Mouse (Mus musculus) lung, postnatal 0 days (tissue): ENCODE data around the gene Dhh. TPM values are rescaled to one million over a fixed set of nuclear protein-coding genes. Genes with fewer than 3 reads are reported as not detected.

Source experiments
- ATAC-seq: fragments of 200-750 bp; cut with Nextera tagmentation; 2 replicates; pipeline ENCODE4 v1.8.0; 2017; ENCODE audit warnings: moderate library complexity
- DNase-seq: peaks from one replicate; pipeline ENCODE4 v3.0.0-alpha.2; 2016; ENCODE audit warnings: low spot score
- H3K27ac ChIP-seq: fragments of 300-500 bp; sonication (generic); 2 replicates; pipeline ENCODE4 v1.5.1; 2014; ENCODE audit warnings: antibody characterized with exemption, mild to moderate bottlenecking, low read length, mixed read lengths
- H3K27me3 ChIP-seq: fragments of 300-500 bp; sonication (generic); replicated peaks from 2 replicates; pipeline ENCODE4 v1.6.1; 2014; ENCODE audit warnings: low read length, mixed read lengths; ENCODE audit not compliant: insufficient read depth
- H3K36me3 ChIP-seq: fragments of 300-500 bp; sonication (generic); 2 replicates; pipeline ENCODE4 v1.6.1; 2014; ENCODE audit warnings: low read length, mixed read lengths; ENCODE audit not compliant: insufficient read depth
- H3K4me1 ChIP-seq: fragments of 300-500 bp; sonication (generic); 2 replicates; pipeline ENCODE4 v1.6.1; 2014; ENCODE audit warnings: antibody characterized with exemption, low read depth, low read length, mixed read lengths; ENCODE audit not compliant: insufficient read depth
- H3K4me2 ChIP-seq: fragments of 300-500 bp; sonication (generic); replicated peaks from 2 replicates; pipeline ENCODE4 v1.6.1; 2014; ENCODE audit warnings: low read depth, mild to moderate bottlenecking, low read length, moderate library complexity, mixed read lengths
- H3K4me3 ChIP-seq: fragments of 300-500 bp; sonication (generic); 2 replicates; pipeline ENCODE4 v1.5.1; 2014; ENCODE audit warnings: low read depth, low read length
- H3K9ac ChIP-seq: fragments of 300-500 bp; sonication (generic); replicated peaks from 2 replicates; pipeline ENCODE4 v1.6.1; 2014; ENCODE audit warnings: low read depth, mild to moderate bottlenecking
- H3K9me3 ChIP-seq: fragments of 300-500 bp; sonication (generic); 2 replicates; pipeline ENCODE4 v1.6.1; 2016; ENCODE audit warnings: low read length, mixed read lengths
- CTCF ChIP-seq: IDR thresholded peaks from 2 replicates; pipeline ENCODE4 v1.5.1; 2016; ENCODE audit warnings: antibody characterized with exemption, mild to moderate bottlenecking
- EP300 ChIP-seq: IDR thresholded peaks from 2 replicates; pipeline ENCODE4 v1.6.1; 2016; ENCODE audit warnings: antibody characterized with exemption, mild to moderate bottlenecking, control low read depth
- WGBS: fragments of 180-500 bp; shearing (Covaris S2); extraction: QIAGEN DNeasy Blood & Tissue Kit; methylation state at CpG from one replicate; pipeline ENCODE4 v1.1.7; 2014; 5-methylcytosine and 5-hydroxymethylcytosine counted together
- polyA plus RNA-seq: library from polyadenylated mRNA; unstranded; fragments of >200 nt; fragmentation: Nextera tagmentation; extraction: Ambion mirVana; gene quantifications from 2 replicates; pipeline ENCODE4 v1.2.1, GENCODE M21; 2015

Gene Dhh
- polyA plus RNA-seq, 1 experiment from 2014 or later: 6.6 TPM

DNA sequence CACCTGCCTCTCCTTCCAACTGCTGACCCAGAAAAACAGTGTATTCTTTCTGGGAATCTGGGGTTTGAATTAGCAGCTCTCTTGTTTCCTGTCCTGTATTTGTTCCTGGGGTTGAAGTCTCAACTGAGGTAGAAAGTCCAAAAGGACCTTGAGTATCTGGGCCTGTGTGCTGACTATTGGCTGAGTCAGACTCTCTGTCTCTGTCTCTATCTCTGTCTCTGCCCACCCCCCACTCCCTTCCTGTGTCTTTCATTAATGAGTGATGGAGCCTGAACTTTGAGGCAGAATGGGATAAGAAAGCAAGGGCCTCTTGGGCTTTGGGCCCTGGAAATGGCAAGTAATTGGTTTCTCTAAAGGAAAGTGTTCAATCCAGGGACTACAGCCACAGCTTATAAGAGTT lies 14.7 kb downstream of the Dhh start:
- no peak overlapping the region for H3K9ac ChIP-seq
- H3K27me3 ChIP-seq: no peaks in the 10 kb centered on the region
- TF ChIP-seq EP300: no peak
- no peak for TF ChIP-seq CTCF
- DNase-seq (no peak), ATAC-seq (no peak)
- no peaks in the 10 kb centered on the region for H3K4me1 ChIP-seq
- no peaks in the 10 kb centered on the region for H3K9me3 ChIP-seq
- H3K4me3 ChIP-seq: no peak overlapping the region
- no peak overlapping the region for H3K4me2 ChIP-seq
- H3K36me3 ChIP-seq: no peaks in the 10 kb centered on the region
- no peak overlapping the region for H3K27ac ChIP-seq

DNA sequence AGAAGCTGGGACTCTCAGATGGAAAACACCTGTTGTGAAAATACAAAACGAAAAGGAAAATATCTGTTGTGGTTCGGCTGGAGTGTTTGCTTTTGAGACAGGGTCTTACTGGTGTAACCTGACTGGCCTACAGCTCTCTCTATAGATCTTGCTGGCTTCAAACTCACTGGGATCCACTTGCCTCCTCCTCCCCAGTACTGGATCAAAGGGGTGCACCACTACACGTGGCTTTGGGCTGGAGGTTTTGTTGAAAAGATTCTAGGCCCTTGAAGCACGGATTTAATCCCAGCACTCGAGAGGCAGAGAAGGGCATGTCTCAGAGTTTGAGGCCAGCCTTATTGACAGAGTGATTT lies 16.7 kb downstream of the Dhh start:
- H3K9me3 ChIP-seq: no peaks in the 10 kb centered on the region
- peak overlapping the region; percentile 81 for H3K4me2 ChIP-seq
- 12% methylated on average over 5 of the region's 5 CpGs for WGBS
- peak overlapping the region; percentile 15; the same call in 1 of the 2 replicates for H3K27ac ChIP-seq
- H3K4me3 ChIP-seq: peak overlapping the region; percentile 70; the same call in 1 of the 2 replicates
- no peak for ATAC-seq
- H3K9ac ChIP-seq: no peak overlapping the region
- DNase-seq: no peak
- no peaks in the 10 kb centered on the region for H3K4me1 ChIP-seq
- no peaks in the 10 kb centered on the region for H3K36me3 ChIP-seq
- no peaks in the 10 kb centered on the region for H3K27me3 ChIP-seq
- TF ChIP-seq EP300: no peak
- no peak for TF ChIP-seq CTCF

DNA sequence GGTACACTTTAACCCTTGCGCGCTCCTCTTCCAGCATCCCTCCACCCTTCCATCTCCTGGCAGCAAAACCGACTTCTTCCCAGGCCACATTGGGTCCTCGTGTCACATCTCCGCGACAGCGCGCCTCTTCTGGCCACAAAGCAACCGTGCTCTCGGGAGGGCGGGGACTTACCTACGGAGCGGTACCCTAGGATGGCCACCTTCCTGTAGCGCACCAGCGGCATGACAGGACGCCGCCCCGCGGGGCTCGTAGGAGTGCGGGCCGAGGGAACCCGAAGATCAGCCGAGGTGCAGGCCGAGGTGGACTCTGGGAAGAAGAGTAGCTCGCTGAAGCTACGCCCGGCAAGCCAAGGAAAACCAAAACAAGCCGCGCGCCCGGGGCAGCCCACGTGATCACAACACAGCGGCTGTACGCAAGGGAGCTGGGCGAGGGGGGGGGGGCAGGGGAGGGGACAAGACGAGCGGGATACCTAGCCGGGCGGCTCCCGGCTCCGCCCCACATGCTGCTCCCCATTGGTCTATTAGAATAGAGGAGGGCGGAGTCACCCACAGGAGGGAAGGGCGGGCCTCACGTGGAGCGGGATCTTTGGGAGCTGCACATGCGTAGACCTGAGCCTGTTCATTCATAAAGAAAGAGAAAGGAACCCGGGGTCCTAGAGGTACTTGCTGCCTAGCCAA lies 17.2 kb downstream of the Dhh start:
- H3K36me3 ChIP-seq: no peaks in the 10 kb centered on the region
- H3K9me3 ChIP-seq: no peaks in the 10 kb centered on the region
- H3K4me2 ChIP-seq: peak overlapping the region; percentile 81
- peak overlapping the region; percentile 70 for H3K4me3 ChIP-seq
- TF ChIP-seq CTCF (peak; percentile 60), EP300 (no peak)
- peak overlapping the region; percentile 55 for H3K9ac ChIP-seq
- peak; percentile 98 for ATAC-seq
- no peaks in the 10 kb centered on the region for H3K27me3 ChIP-seq
- H3K4me1 ChIP-seq: no peaks in the 10 kb centered on the region
- peak; percentile 99 for DNase-seq
- under 1% methylated on average over 44 of the region's 48 CpGs for WGBS
- peak overlapping the region; percentile 84 for H3K27ac ChIP-seq

DNA sequence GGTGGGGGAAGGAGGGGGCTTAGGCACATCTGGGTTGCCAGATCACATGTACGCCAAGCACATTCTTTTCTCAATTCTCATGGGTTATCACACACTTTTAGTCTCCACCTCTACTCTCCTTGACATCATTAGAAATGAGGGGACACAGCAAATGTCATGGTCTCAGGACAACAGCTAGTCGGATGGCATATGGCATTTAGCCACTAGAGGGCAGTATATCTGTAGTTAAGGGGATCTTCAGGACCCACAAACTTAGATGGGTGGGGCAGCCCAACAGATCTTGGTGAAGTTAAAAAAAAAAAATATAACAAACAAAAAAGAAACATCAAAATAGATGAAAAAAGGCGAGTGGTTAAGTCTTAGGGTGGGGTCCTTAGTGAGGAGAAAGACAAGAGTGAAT lies 21.0 kb downstream of the Dhh start:
- ATAC-seq: no peak
- TF ChIP-seq EP300: no peak
- TF ChIP-seq CTCF: peak; percentile 89
- 8% methylated on average over 3 of the region's 3 CpGs for WGBS
- no peaks in the 10 kb centered on the region for H3K9me3 ChIP-seq
- H3K4me1 ChIP-seq: no peaks in the 10 kb centered on the region
- peak; percentile 81 for DNase-seq
- H3K9ac ChIP-seq: no peak overlapping the region
- no peaks in the 10 kb centered on the region for H3K27me3 ChIP-seq
- no peaks in the 10 kb centered on the region for H3K36me3 ChIP-seq
- no peak overlapping the region for H3K4me3 ChIP-seq
- H3K27ac ChIP-seq: no peak overlapping the region
- H3K4me2 ChIP-seq: no peak overlapping the region

DNA sequence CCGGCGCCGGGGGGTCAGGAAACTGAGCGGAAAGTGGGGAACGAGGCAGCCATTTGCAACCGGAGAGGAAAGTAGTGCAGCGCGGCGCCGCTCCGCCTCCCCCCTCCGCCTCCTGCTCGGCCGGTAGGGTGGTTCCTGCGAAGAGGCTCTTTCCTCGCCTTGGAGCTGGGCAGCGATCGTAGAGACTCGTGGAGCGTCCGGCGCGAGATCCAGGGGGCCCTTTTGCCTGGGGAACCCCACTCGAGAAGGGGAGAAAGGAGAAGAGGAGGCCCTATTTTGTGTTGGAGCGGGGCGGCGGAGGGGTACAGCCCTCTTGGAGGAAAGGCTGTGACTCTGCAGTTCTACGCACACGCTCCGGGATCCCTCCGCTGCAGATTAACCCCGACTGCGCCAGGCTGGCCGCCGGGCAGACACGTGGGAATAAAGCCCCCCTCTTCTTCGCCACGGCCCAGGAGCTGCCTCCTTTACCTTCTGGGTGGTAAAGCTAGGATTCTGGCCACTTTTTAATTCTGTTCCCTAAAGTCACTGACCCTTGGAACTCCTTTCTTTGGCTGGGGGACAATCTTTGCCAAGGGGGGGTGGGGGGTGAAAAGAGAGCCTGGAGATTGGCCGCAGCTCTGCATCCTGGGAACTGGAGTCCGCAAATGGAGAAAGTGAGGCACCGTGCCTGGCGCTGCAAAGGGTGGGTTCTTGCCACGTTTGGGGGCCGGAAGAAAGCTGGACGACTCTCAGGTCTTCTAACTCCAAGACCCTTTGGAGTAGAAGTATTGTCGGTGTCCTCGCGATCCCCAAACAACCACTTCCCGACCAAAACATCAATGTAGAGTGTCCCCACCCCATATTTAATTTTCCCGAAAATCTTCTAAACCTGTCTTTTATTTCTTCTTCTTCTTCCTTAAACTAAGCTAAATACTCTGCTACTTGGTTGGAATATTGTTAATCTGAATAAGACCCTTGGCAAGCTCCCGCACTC lies 26.1 kb downstream of the Dhh start:
- H3K9me3 ChIP-seq: no peaks in the 10 kb centered on the region
- 2% methylated on average over 41 of the region's 51 CpGs for WGBS
- H3K4me3 ChIP-seq: peak overlapping the region; percentile 92
- H3K36me3 ChIP-seq: no peaks in the 10 kb centered on the region
- H3K4me2 ChIP-seq: peak overlapping the region; percentile 78
- H3K4me1 ChIP-seq: peaks cover 12% of the 10 kb centered on the region
- TF ChIP-seq CTCF: no peak
- peak; percentile 59; the same call in 1 of the 2 replicates for TF ChIP-seq EP300
- ATAC-seq (peak; percentile 74), DNase-seq (peak; percentile 98)
- H3K27ac ChIP-seq: peak overlapping the region; percentile 99
- H3K9ac ChIP-seq: peak overlapping the region; percentile 99
- no peaks in the 10 kb centered on the region for H3K27me3 ChIP-seq

DNA sequence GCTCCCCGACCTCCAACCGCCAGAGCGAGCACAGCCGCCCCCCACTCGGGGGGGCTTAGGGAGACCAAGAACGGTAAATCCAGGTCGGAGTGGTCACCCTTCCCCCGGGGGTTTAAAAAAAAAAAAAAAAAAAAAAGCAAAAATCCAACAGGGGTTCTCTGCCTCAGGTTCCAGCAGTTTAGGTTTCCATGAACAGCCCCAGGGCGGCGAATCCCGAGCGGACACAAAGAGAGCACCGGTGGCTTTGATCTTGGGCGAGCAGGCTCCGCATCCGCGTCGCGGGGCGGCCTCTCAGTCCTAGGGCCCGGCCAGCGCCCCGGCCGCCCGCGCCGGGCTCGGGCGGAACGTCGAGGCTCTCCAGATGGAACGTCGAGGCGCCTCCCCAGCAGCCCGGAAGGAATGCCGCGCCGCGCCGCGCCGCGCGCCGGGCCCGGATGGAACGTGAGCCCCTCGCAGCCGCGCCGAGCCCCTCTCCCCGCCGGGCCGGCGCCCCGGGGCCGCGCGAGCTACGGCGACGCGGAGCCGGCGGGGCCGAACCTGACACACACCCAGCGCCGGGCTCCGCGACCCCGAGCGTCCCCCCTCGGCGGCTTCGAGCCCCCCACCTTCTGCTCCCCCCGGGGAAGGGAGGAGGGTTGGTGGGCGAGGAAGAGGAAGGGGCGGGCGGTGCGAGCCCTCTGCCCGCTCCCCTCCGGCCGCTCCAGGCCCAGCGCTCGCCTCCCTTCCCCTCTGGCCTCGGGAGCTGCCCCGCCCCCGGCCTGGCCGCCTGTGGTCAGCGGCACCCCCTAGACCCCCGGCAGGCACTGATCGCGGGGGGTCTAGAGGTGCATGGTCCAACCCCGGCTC lies 27.0 kb downstream of the Dhh start, which contains the start of gene Kmt2d:
TSS of gene Kmt2d (minus strand) at position 135 of the 846 bp plus-strand sequence.
- Histone ChIP-seq H3K4me2 (peak within 1 kb of the TSS; percentile 78), H3K4me1 (peaks cover 12% of the 10 kb centered on the region), H3K4me3 (peak within 1 kb of the TSS; percentile 92), H3K27me3 (no peaks in the 10 kb centered on the region), H3K27ac (peak within 1 kb of the TSS; percentile 99), H3K9ac (peak within 1 kb of the TSS; percentile 99), H3K9me3 (no peaks in the 10 kb centered on the region), H3K36me3 (no peaks in the 10 kb centered on the region)
- ATAC-seq: peak; percentile 59
- DNase-seq: peak; percentile 78
- TF ChIP-seq CTCF (no peak), EP300 (no peak)
- under 1% methylated on average over 44 of the region's 94 CpGs for WGBS
